Mouse (Mus musculus) spleen, adult 2 months (tissue): Measurements from ENCODE around the gene Bcat1. TPM values are rescaled to one million over a fixed set of nuclear protein-coding genes. Genes with fewer than 3 reads are reported as not detected.
A peak's percentile ranks its signal among the peaks of the same experiment; 100 is the strongest.

ENCODE experiments used
- DNase-seq, 2 experiments: peaks; one replicate each; pipeline versions ENCODE4 v3.0.0 to v3.0.0-alpha.2; 2012 to 2021; ENCODE audit warnings: low spot score in 2 of 2, low read depth in 1 of 2
- H3K27ac ChIP-seq: fragments of 200-500 bp; 2 replicates; pipeline ENCODE4 v1.5.1; 2012; ENCODE audit warnings: low read length, inconsistent platforms; ENCODE audit not compliant: insufficient read depth
- H3K27me3 ChIP-seq: fragments of 200-500 bp; 2 replicates; pipeline ENCODE4 v1.6.1; 2012; ENCODE audit warnings: mild to moderate bottlenecking, moderate library complexity, low read length, inconsistent platforms; ENCODE audit not compliant: control insufficient read depth, insufficient read depth
- H3K36me3 ChIP-seq: fragments of 200-500 bp; 2 replicates; pipeline ENCODE4 v1.6.1; 2012; ENCODE audit warnings: mild to moderate bottlenecking, low read length, inconsistent platforms; ENCODE audit not compliant: control insufficient read depth, insufficient read depth
- H3K4me1 ChIP-seq: fragments of 200-500 bp; 2 replicates; pipeline ENCODE4 v1.6.1; 2011; ENCODE audit warnings: inconsistent platforms; ENCODE audit not compliant: control insufficient read depth, insufficient read depth, insufficient read length
- H3K4me3 ChIP-seq: fragments of 200-500 bp; 2 replicates; pipeline ENCODE4 v1.5.1; 2011; ENCODE audit warnings: mild to moderate bottlenecking, inconsistent platforms; ENCODE audit not compliant: insufficient read depth, insufficient read length; ENCODE audit errors: extremely low read depth
- CTCF ChIP-seq: fragments of 200-500 bp; IDR thresholded peaks from 2 replicates; pipeline ENCODE4 v1.5.1; 2011; ENCODE audit warnings: mild to moderate bottlenecking, inconsistent platforms; ENCODE audit not compliant: insufficient read depth, insufficient read length, insufficient replicate concordance; ENCODE audit errors: extremely low read depth
- POLR2A ChIP-seq: fragments of 200-500 bp; IDR thresholded peaks from 2 replicates; pipeline ENCODE4 v1.6.1; 2011; ENCODE audit warnings: low read depth, low read length, inconsistent platforms
- WGBS: fragments of 180-500 bp; shearing (Covaris S2); methylation state at CpG from one replicate; pipeline ENCODE4 v1.1.7; 2018; 5-methylcytosine and 5-hydroxymethylcytosine counted together
- polyA plus RNA-seq: library from polyadenylated mRNA; depleted of rRNA; stranded (reverse); fragments of >200 nt; gene quantifications from 2 replicates; pipeline ENCODE4 v1.2.3, GENCODE M21; 2012

Bcat1 gene
- polyA plus RNA-seq, 1 experiment = 0.32 TPM

- no peak for DNase-seq
- WGBS = 93% methylated on average over 4 of the region's 4 CpGs
- H3K4me3 ChIP-seq = no peak overlapping the region
Observed at GRCm38 (mm10) chr6:144970900-144971299, 105.1 kb downstream of the Bcat1 start.

GRCm38 (mm10) chr6:144967536-144967935, 108.4 kb downstream of the Bcat1 start:
- WGBS = 79% methylated on average over 6 of the region's 6 CpGs
- no peak for DNase-seq

More at GRCm38 (mm10) chr6:144970900-144971299, 105.1 kb downstream of the Bcat1 start:
- no peak overlapping the region for H3K27ac ChIP-seq
- H3K36me3 ChIP-seq = no peaks in the 10 kb centered on the region
- TF ChIP-seq POLR2A (no peak), CTCF (no peak)
- H3K27me3 ChIP-seq = no peaks in the 10 kb centered on the region
- no peaks in the 10 kb centered on the region for H3K4me1 ChIP-seq

GRCm38 (mm10) chr6:144964205-144964604, 111.8 kb downstream of the Bcat1 start:
- TF ChIP-seq POLR2A (no peak), CTCF (no peak)
- WGBS = 69% methylated on average over 4 of the region's 4 CpGs

More at GRCm38 (mm10) chr6:144967536-144967935, 108.4 kb downstream of the Bcat1 start:
- no peaks in the 10 kb centered on the region for H3K27me3 ChIP-seq
- no peaks in the 10 kb centered on the region for H3K36me3 ChIP-seq
- H3K4me1 ChIP-seq = no peaks in the 10 kb centered on the region
- no peak overlapping the region for H3K27ac ChIP-seq
- TF ChIP-seq POLR2A (no peak), CTCF (no peak)
- H3K4me3 ChIP-seq = no peak overlapping the region

GRCm38 (mm10) chr6:144963156-144963555, 112.8 kb downstream of the Bcat1 start:
- Histone ChIP-seq H3K4me1 (no peaks in the 10 kb centered on the region), H3K4me3 (no peak overlapping the region), H3K27ac (no peak overlapping the region), H3K36me3 (no peaks in the 10 kb centered on the region), H3K27me3 (no peaks in the 10 kb centered on the region)
- TF ChIP-seq CTCF (no peak), POLR2A (no peak)
- DNase-seq = no peak
- 87% methylated on average over 8 of the region's 8 CpGs for WGBS

More at GRCm38 (mm10) chr6:144964205-144964604, 111.8 kb downstream of the Bcat1 start:
- Histone ChIP-seq H3K27ac (no peak overlapping the region), H3K4me3 (no peak overlapping the region), H3K27me3 (no peaks in the 10 kb centered on the region), H3K4me1 (no peaks in the 10 kb centered on the region), H3K36me3 (no peaks in the 10 kb centered on the region)
- no peak for DNase-seq

- H3K4me1 ChIP-seq = no peaks in the 10 kb centered on the region
- no peak overlapping the region for H3K4me3 ChIP-seq
- no peaks in the 10 kb centered on the region for H3K36me3 ChIP-seq
- DNase-seq = peak in 1 of 2 experiments; percentile 7
- peak; percentile 29; the same call in 1 of the 2 replicates for TF ChIP-seq CTCF
- no peak for TF ChIP-seq POLR2A
- no peaks in the 10 kb centered on the region for H3K27me3 ChIP-seq
- 30% methylated on average over 4 of the region's 4 CpGs for WGBS
- no peak overlapping the region for H3K27ac ChIP-seq
Observed at GRCm38 (mm10) chr6:144962013-144962354, 114.0 kb downstream of the Bcat1 start.

- H3K27ac ChIP-seq = no peak overlapping the region
- no peaks in the 10 kb centered on the region for H3K36me3 ChIP-seq
- peak in 1 of 2 experiments; percentile 9 for DNase-seq
- no peaks in the 10 kb centered on the region for H3K4me1 ChIP-seq
- peak; percentile 8; the same call in 1 of the 2 replicates for TF ChIP-seq CTCF
- TF ChIP-seq POLR2A = no peak
- H3K4me3 ChIP-seq = no peak overlapping the region
- H3K27me3 ChIP-seq = no peaks in the 10 kb centered on the region
- 85% methylated on average over 25 of the region's 25 CpGs for WGBS
Observed at GRCm38 (mm10) chr6:144961253-144962012, 114.6 kb downstream of the Bcat1 start.

GRCm38 (mm10) chr6:144955887-144956547, 120.0 kb downstream of the Bcat1 start:
- TF ChIP-seq CTCF (no peak), POLR2A (no peak)
- no peak for DNase-seq
- Histone ChIP-seq H3K4me1 (no peaks in the 10 kb centered on the region), H3K4me3 (no peak overlapping the region), H3K27ac (no peak overlapping the region), H3K36me3 (no peaks in the 10 kb centered on the region), H3K27me3 (no peaks in the 10 kb centered on the region)
- 91% methylated on average over 14 of the region's 14 CpGs for WGBS
